Mouse (Mus musculus): ENCODE data around the gene Sox10.
A peak's percentile ranks its signal among the peaks of the same experiment; 100 is the strongest.

Sox10 gene

GRCm38 (mm10) chr15:79155572-79155971 is 9.5 kb downstream of the Sox10 start:
- no peak for DNase-seq (ENCODE audit: low spot score in 2 of 2)

- DNase-seq (ENCODE audit: low spot score in 2 of 2), result no peak
Measured at GRCm38 (mm10) chr15:79152709-79153108, 12.3 kb downstream of the Sox10 start.

- DNase-seq (ENCODE audit: low spot score in 2 of 2), result no peak
Measured at GRCm38 (mm10) chr15:79151881-79152280, 13.2 kb downstream of the Sox10 start.

- DNase-seq (ENCODE audit: low spot score in 2 of 2), result peak; percentile 70 to 90
Measured at GRCm38 (mm10) chr15:79148533-79148932, 16.5 kb downstream of the Sox10 start.

- DNase-seq (ENCODE audit: low spot score in 2 of 2), result no peak
Measured at GRCm38 (mm10) chr15:79145522-79145921, 19.5 kb downstream of the Sox10 start.

GRCm38 (mm10) chr15:79144021-79144420 is 21.0 kb downstream of the Sox10 start:
- no peak for DNase-seq (ENCODE audit: low spot score in 2 of 2)

GRCm38 (mm10) chr15:79143316-79143715 is 21.7 kb downstream of the Sox10 start:
- DNase-seq (ENCODE audit: low spot score in 2 of 2), result no peak

- no peak for DNase-seq (ENCODE audit: low spot score in 2 of 2)
Measured at GRCm38 (mm10) chr15:79141566-79141917, 23.5 kb downstream of the Sox10 start.

- DNase-seq (ENCODE audit: low spot score in 2 of 2), result peak; percentile 88 to 96
Measured at GRCm38 (mm10) chr15:79140866-79141565, 24.0 kb downstream of the Sox10 start, which contains the start of the genes Polr2f and 1700088E04Rik. Gene Polr2f, plus strand, starts transcription at chr15:79141009. Gene 1700088E04Rik, minus strand, starts transcription at chr15:79141253.

- no peak for DNase-seq (ENCODE audit: low spot score in 2 of 2)
Measured at GRCm38 (mm10) chr15:79139640-79140039, 25.4 kb downstream of the Sox10 start.

GRCm38 (mm10) chr15:79135783-79136575 is 29.1 kb downstream of the Sox10 start:
- no peak for DNase-seq (ENCODE audit: low spot score in 2 of 2)

GRCm38 (mm10) chr15:79135332-79135731 is 29.7 kb downstream of the Sox10 start:
- DNase-seq (ENCODE audit: low spot score in 2 of 2), result no peak

- DNase-seq (ENCODE audit: low spot score in 2 of 2), result no peak
Measured at GRCm38 (mm10) chr15:79134496-79135270, 30.4 kb downstream of the Sox10 start.

GRCm38 (mm10) chr15:79133191-79133661 is 31.8 kb downstream of the Sox10 start:
- DNase-seq (ENCODE audit: low spot score in 2 of 2), result no peak

GRCm38 (mm10) chr15:79131442-79131841 is 33.6 kb downstream of the Sox10 start:
- DNase-seq (ENCODE audit: low spot score in 2 of 2), result no peak

GRCm38 (mm10) chr15:79130782-79131181 is 34.3 kb downstream of the Sox10 start:
- no peak for DNase-seq (ENCODE audit: low spot score in 2 of 2)

- no peak for DNase-seq (ENCODE audit: low spot score in 2 of 2)
Measured at GRCm38 (mm10) chr15:79129311-79129710, 35.7 kb downstream of the Sox10 start.

- DNase-seq (ENCODE audit: low spot score in 2 of 2), result peak in 1 of 2 experiments; percentile 41
Measured at GRCm38 (mm10) chr15:79128208-79128607, 36.8 kb downstream of the Sox10 start.

GRCm38 (mm10) chr15:79127101-79127500 is 37.9 kb downstream of the Sox10 start:
- DNase-seq (ENCODE audit: low spot score in 2 of 2), result no peak

GRCm38 (mm10) chr15:79126217-79126932 is 38.7 kb downstream of the Sox10 start:
- peak; percentile 39 to 64 for DNase-seq (ENCODE audit: low spot score in 2 of 2)

- no peak for DNase-seq (ENCODE audit: low spot score in 2 of 2)
Measured at GRCm38 (mm10) chr15:79124331-79124875, 40.6 kb downstream of the Sox10 start.

Measured in spleen, postnatal 10 days (tissue).